Comparison of ENCODE assay signal across 7 mouse cellular contexts in the genomic region with DNA sequence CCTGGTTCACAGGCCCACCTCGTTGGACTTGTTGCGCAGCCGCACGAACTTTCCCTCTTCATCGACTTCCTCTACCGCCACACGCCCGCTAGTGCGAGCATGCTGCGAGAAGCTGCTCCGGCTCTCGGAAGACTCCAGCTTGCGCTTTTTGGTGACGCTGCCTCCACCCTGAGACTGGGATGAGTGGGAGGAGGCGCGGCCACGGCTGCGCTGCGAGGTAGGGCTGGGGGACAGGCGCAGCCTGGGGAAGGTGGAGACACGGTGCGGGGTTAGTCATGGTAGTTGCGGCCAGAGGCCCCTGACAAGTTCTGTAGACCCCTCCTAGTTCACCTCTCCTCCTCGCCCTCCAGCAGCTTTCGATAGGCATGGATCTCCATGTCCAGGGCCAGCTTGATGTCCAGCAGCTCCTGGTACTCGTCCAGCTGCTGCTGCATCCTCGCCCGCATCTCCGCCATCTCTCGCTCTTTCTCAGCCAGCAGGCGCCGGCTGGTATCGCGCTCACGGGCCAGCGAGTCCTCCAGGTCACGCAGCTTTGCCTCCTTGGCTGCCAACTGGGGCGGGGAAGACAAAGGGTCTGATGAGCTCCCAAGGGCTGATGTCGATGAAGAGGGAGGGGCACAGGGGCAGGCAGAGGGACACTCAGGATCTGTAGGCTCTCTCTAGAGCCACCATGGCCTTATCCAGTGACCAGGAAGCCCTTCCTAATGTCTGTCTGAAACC. TPM values are rescaled to one million over a fixed set of nuclear protein-coding genes. Genes with fewer than 3 reads are reported as not detected.
DNase-seq lines count a peak whose midpoint lies in the region; ATAC-seq lines count a peak whose summit lies in the region.

No protein-coding gene starts in this region.

- H3K36me3 ChIP-seq in megakaryocyte, embryonic 14.5 days (replicated peaks; ENCODE audit: low read length): peaks cover 92% of the 10 kb centered on the region
- H3K36me3 ChIP-seq in embryonic facial prominence, embryonic 13.5 days: peaks cover 76% of the 10 kb centered on the region
- H3K36me3 ChIP-seq in intestine, embryonic 16.5 days (ENCODE audit: control insufficient read depth, insufficient read depth, low read length): peaks cover 18% of the 10 kb centered on the region; the same call in 1 of the 2 replicates
- H3K36me3 ChIP-seq in splenic B cell, adult 2 months (ENCODE audit: control insufficient read depth, insufficient read depth, low read length, poor library complexity, severe bottlenecking): no peaks in the 10 kb centered on the region

- H3K27ac ChIP-seq in embryonic facial prominence, embryonic 13.5 days: no peak overlapping the region
- H3K27ac ChIP-seq in intestine, embryonic 16.5 days (ENCODE audit: low read length): no peak overlapping the region

- no peak for ATAC-seq in megakaryocyte, adult 5-6 weeks (ENCODE audit: poor library complexity, severe bottlenecking)
- ATAC-seq in embryonic facial prominence, embryonic 13.5 days (ENCODE audit: insufficient number of reproducible peaks, insufficient read depth, low FRiP score, low TSS enrichment, low read depth): no peak
- no peak for ATAC-seq in intestine, embryonic 16.5 days

- peak overlapping the region; percentile 30 for H3K4me2 ChIP-seq in embryonic facial prominence, embryonic 13.5 days
- peak overlapping the region; percentile 20; the same call in 1 of the 2 replicates for H3K4me2 ChIP-seq in intestine, embryonic 16.5 days (ENCODE audit: low read depth, low read length)

- peaks cover 55% of the 10 kb centered on the region for H3K27me3 ChIP-seq in megakaryocyte, embryonic 14.5 days (replicated peaks)
- H3K27me3 ChIP-seq in embryonic facial prominence, embryonic 13.5 days: peaks cover 44% of the 10 kb centered on the region
- H3K27me3 ChIP-seq in intestine, embryonic 16.5 days (replicated peaks; ENCODE audit: control insufficient read depth, insufficient read depth, low read length): peaks cover 7% of the 10 kb centered on the region; the same call in 1 of the 2 replicates
- H3K27me3 ChIP-seq in splenic B cell, adult 2 months (ENCODE audit: control insufficient read depth, insufficient read depth, low read length, poor library complexity, severe bottlenecking): no peaks in the 10 kb centered on the region

- 21% methylated on average over 39 of the region's 39 CpGs for WGBS in embryonic facial prominence, embryonic 13.5 days
- 37% methylated on average over 39 of the region's 39 CpGs for whole genome bisulfite sequencing in intestine, embryonic 16.5 days

- no peak overlapping the region; the same call in 1 of the 2 replicates for H3K9ac ChIP-seq in embryonic facial prominence, embryonic 13.5 days
- peak overlapping the region; percentile 2; the same call in 1 of the 2 replicates for H3K9ac ChIP-seq in intestine, embryonic 16.5 days (ENCODE audit: low read depth, low read length)

- no peaks in the 10 kb centered on the region for H3K9me3 ChIP-seq in megakaryocyte, embryonic 14.5 days
- H3K9me3 ChIP-seq in embryonic facial prominence, embryonic 13.5 days: no peaks in the 10 kb centered on the region
- no peaks in the 10 kb centered on the region for H3K9me3 ChIP-seq in intestine, embryonic 16.5 days (ENCODE audit: control insufficient read depth, low read length)

- peaks cover 78% of the 10 kb centered on the region for H3K4me1 ChIP-seq in megakaryocyte, embryonic 14.5 days
- H3K4me1 ChIP-seq in embryonic facial prominence, embryonic 13.5 days: peaks cover 28% of the 10 kb centered on the region
- H3K4me1 ChIP-seq in intestine, embryonic 16.5 days (ENCODE audit: control insufficient read depth, insufficient read depth, low read length): peaks cover 11% of the 10 kb centered on the region

- H3K4me3 ChIP-seq in megakaryocyte, embryonic 14.5 days (replicated peaks): peak overlapping the region; percentile 15
- peak overlapping the region; percentile 16; the same call in 1 of the 2 replicates for H3K4me3 ChIP-seq in embryonic facial prominence, embryonic 13.5 days
- H3K4me3 ChIP-seq in intestine, embryonic 16.5 days (ENCODE audit: low read length): no peak overlapping the region

- peak; percentile 56 for DNase-seq in splenic B cell, adult 2 months (ENCODE audit: low read depth, low spot score)
- DNase-seq in adrenal gland, adult (ENCODE audit: inconsistent age in 2 of 2, low spot score in 1 of 2): no peak
- no peak for DNase-seq in gastrocnemius, postnatal 4 days (ENCODE audit: low spot score in 2 of 2)

RNA-seq across cellular contexts. Expression of a gene that starts 23.8 kb away (rescaled TPM):
- 8.4 and 26.0 TPM in 2 replicates for polyA plus RNA-seq in megakaryocyte, embryonic 14.5 days (2012; ENCODE audit: insufficient read depth, low replicate concordance)
- 171 and 181 TPM in 2 replicates for total RNA-seq in megakaryocyte, adult 5-6 weeks (2015)
- 164 and 167 TPM in 2 replicates for total RNA-seq in megakaryocyte, adult 5-6 weeks (2017)
- 10.3 and 13.3 TPM in 2 replicates for polyA plus RNA-seq in embryonic facial prominence, embryonic 13.5 days (2015; fragmentation: Nextera tagmentation; extraction: Ambion mirVana)
- 60.9 and 71.1 TPM in 2 replicates for polyA plus RNA-seq in intestine, embryonic 16.5 days (2015; fragmentation: Nextera tagmentation; extraction: Ambion mirVana)
- total RNA-seq in gastrocnemius, postnatal 4 days (2021): 1 to 10 TPM; 3.0 to 4.4 TPM

RNA-seq across cellular contexts. Expression of a gene that starts 25.0 kb away (rescaled TPM):
- polyA plus RNA-seq in megakaryocyte, embryonic 14.5 days (2012; ENCODE audit: insufficient read depth, low replicate concordance): 607 and 1,158 TPM in 2 replicates
- total RNA-seq in megakaryocyte, adult 5-6 weeks (2015): 1.5 and 1.9 TPM in 2 replicates
- total RNA-seq in megakaryocyte, adult 5-6 weeks (2017): 2.5 and 4.5 TPM in 2 replicates
- polyA plus RNA-seq in embryonic facial prominence, embryonic 13.5 days (2015; fragmentation: Nextera tagmentation; extraction: Ambion mirVana): 311 and 321 TPM in 2 replicates
- 126 and 127 TPM in 2 replicates for polyA plus RNA-seq in intestine, embryonic 16.5 days (2015; fragmentation: Nextera tagmentation; extraction: Ambion mirVana)
- total RNA-seq in gastrocnemius, postnatal 4 days (2021): 100 to 1,000 TPM; 355 to 365 TPM

RNA-seq across cellular contexts. Expression of a gene that starts 47.4 kb away (rescaled TPM):
- polyA plus RNA-seq in megakaryocyte, embryonic 14.5 days (2012; ENCODE audit: insufficient read depth, low replicate concordance): 0.83 and 1.6 TPM in 2 replicates
- 0.04 and 0.05 TPM in 2 replicates for total RNA-seq in megakaryocyte, adult 5-6 weeks (2015)
- total RNA-seq in megakaryocyte, adult 5-6 weeks (2017): 0.04 and 0.18 TPM in 2 replicates
- polyA plus RNA-seq in embryonic facial prominence, embryonic 13.5 days (2015; fragmentation: Nextera tagmentation; extraction: Ambion mirVana): 32.2 and 33.4 TPM in 2 replicates
- 6.5 and 7.3 TPM in 2 replicates for polyA plus RNA-seq in intestine, embryonic 16.5 days (2015; fragmentation: Nextera tagmentation; extraction: Ambion mirVana)
- total RNA-seq in gastrocnemius, postnatal 4 days (2021): 10 to 100 TPM; 12.9 to 13.1 TPM

RNA-seq across cellular contexts. Expression of a gene that starts 59.8 kb away (rescaled TPM):
- 6.7 and 7.2 TPM in 2 replicates for polyA plus RNA-seq in megakaryocyte, embryonic 14.5 days (2012; ENCODE audit: insufficient read depth, low replicate concordance)
- total RNA-seq in megakaryocyte, adult 5-6 weeks (2015): 11.4 and 11.6 TPM in 2 replicates
- 17.4 and 18.7 TPM in 2 replicates for total RNA-seq in megakaryocyte, adult 5-6 weeks (2017)
- polyA plus RNA-seq in embryonic facial prominence, embryonic 13.5 days (2015; fragmentation: Nextera tagmentation; extraction: Ambion mirVana): 16.5 and 16.7 TPM in 2 replicates
- 20.4 and 21.8 TPM in 2 replicates for polyA plus RNA-seq in intestine, embryonic 16.5 days (2015; fragmentation: Nextera tagmentation; extraction: Ambion mirVana)
- 10 to 100 TPM; 12.1 to 13.3 TPM for total RNA-seq in gastrocnemius, postnatal 4 days (2021)
